Mouse (Mus musculus) heart, adult 2 months (tissue): ENCODE measurements around the gene Wbp1l. TPM values are rescaled to one million over a fixed set of nuclear protein-coding genes. Genes with fewer than 3 reads are reported as not detected.

ENCODE experiments used
- DNase-seq, 2 experiments: peaks; one replicate each; pipeline ENCODE4 v3.0.0; 2021
- H3K27ac ChIP-seq: fragments of 200-600 bp; 2 replicates; pipeline ENCODE4 v1.8.1; 2022
- H3K27me3 ChIP-seq: fragments of 200-500 bp; 2 replicates; pipeline ENCODE4 v1.6.1; 2012; ENCODE audit warnings: mild to moderate bottlenecking, low read length, inconsistent platforms, mixed read lengths; ENCODE audit not compliant: control insufficient read depth, insufficient read depth
- H3K36me3 ChIP-seq: fragments of 200-500 bp; 2 replicates; pipeline ENCODE4 v1.6.1; 2012; ENCODE audit warnings: low read length, inconsistent platforms; ENCODE audit not compliant: control insufficient read depth, insufficient read depth
- H3K4me1 ChIP-seq: fragments of 200-500 bp; 2 replicates; pipeline ENCODE4 v1.6.1; 2011; ENCODE audit warnings: low read length; ENCODE audit not compliant: control insufficient read depth, insufficient read depth
- H3K4me3 ChIP-seq: fragments of 200-600 bp; 2 replicates; pipeline ENCODE4 v1.8.1; 2022
- H3K79me2 ChIP-seq: fragments of 200-500 bp; replicated peaks from 2 replicates; pipeline ENCODE4 v1.6.1; 2012; ENCODE audit warnings: mild to moderate bottlenecking, inconsistent platforms, low read length, moderate library complexity, mixed read lengths; ENCODE audit not compliant: control insufficient read depth, insufficient read depth
- H3K9ac ChIP-seq: fragments of 200-500 bp; 2 replicates; pipeline ENCODE4 v1.6.1; 2012; ENCODE audit warnings: low read depth, mild to moderate bottlenecking, control low read depth, inconsistent platforms, low read length, mixed read lengths
- CTCF ChIP-seq: fragments of 200-600 bp; IDR thresholded peaks from 2 replicates; pipeline ENCODE4 v1.8.1; 2022; ENCODE audit warnings: antibody characterized with exemption, mild to moderate bottlenecking, moderate library complexity
- EP300 ChIP-seq: fragments of 200-500 bp; IDR thresholded peaks from 2 replicates; pipeline ENCODE4 v1.6.1; 2011; ENCODE audit warnings: low read depth, low read length, control low read depth; ENCODE audit not compliant: insufficient read depth
- POLR2A ChIP-seq: fragments of 200-500 bp; IDR thresholded peaks from 2 replicates; pipeline ENCODE4 v1.6.1; 2011; ENCODE audit warnings: mild to moderate bottlenecking, low read depth, low read length, control low read depth; ENCODE audit not compliant: insufficient read depth
- WGBS: fragments of 180-500 bp; shearing (Covaris S2); methylation state at CpG from one replicate; pipeline ENCODE4 v1.1.7; 2018; 5-methylcytosine and 5-hydroxymethylcytosine counted together
- intact Hi-C: fragments of 180-260 bp; cut with DNase I; formaldehyde crosslinking; loops from one replicate; pipeline ENCODE4 v1.15.1; 2025
- long read RNA-seq: library from polyadenylated mRNA; stranded (forward); transcript quantifications from one replicate; pipeline ENCODE4 v2.0.0, GENCODE M21; 2021
- polyA plus RNA-seq: library from polyadenylated mRNA; depleted of rRNA; stranded (reverse); fragments of >200 nt; gene quantifications from 2 replicates; pipeline ENCODE4 v1.2.3, GENCODE M21; 2012; rRNA removed
- total RNA-seq, 2 experiments: library from RNA; stranded (reverse); gene quantifications; 2 replicates each; pipeline ENCODE4 v1.2.3; 2021

The Wbp1l gene
- 10 to 100 TPM; 53.5 to 54.2 TPM for total RNA-seq
- 39.2 and 46.2 TPM in 2 replicates for polyA plus RNA-seq
- long read RNA-seq, transcript Wbp1l-201 (5 exons, 3,911 nt), result minor isoform, 12 of 69 reads
- long read RNA-seq, transcript Wbp1l-202 (4 exons, 3,865 nt), result major isoform, 26 of 69 reads
- long read RNA-seq, partial matches to known transcripts, result 2 of 69 reads
- long read RNA-seq, other reads (novel, unspliced or antisense), result 25 of 69 reads

GRCm38 (mm10) chr19:46598720-46599252 is at the start of gene Wbp1l:
Gene Wbp1l (plus strand): TSS chr19:46599084.
- Histone ChIP-seq H3K4me1 (no peaks in the 10 kb centered on the region; the same call in none of the 2 replicates), H3K9ac (peak within 1 kb of the TSS; percentile 75)

GRCm38 (mm10) chr19:46550385-46550784 is 48.5 kb upstream of the Wbp1l start:
- no peak overlapping the region for H3K9ac ChIP-seq
- no peak for TF ChIP-seq EP300
- no peak for TF ChIP-seq POLR2A
- no peak for TF ChIP-seq CTCF
- no peaks in the 10 kb centered on the region for H3K36me3 ChIP-seq
- intact Hi-C loops, result no loop called here
- no peak overlapping the region for H3K27ac ChIP-seq
- no peaks in the 10 kb centered on the region for H3K27me3 ChIP-seq
- no peak for DNase-seq
- H3K4me3 ChIP-seq, result no peak overlapping the region
- H3K4me1 ChIP-seq, result peaks cover 2% of the 10 kb centered on the region; the same call in 1 of the 2 replicates
- 91% methylated on average over 4 of the region's 4 CpGs for WGBS
- no peaks in the 10 kb centered on the region for H3K79me2 ChIP-seq

More at GRCm38 (mm10) chr19:46598720-46599252, at the start of gene Wbp1l:
- peak within 1 kb of the TSS; percentile 82 for H3K4me3 ChIP-seq
- 2% methylated on average over 22 of the region's 22 CpGs for WGBS
- intact Hi-C loops, result loop anchor here (2.0 to 5.0 kb wide), 3 partner anchors 20 to 274 kb away; no protein-coding TSS in a partner anchor
- no peaks in the 10 kb centered on the region for H3K36me3 ChIP-seq
- no peaks in the 10 kb centered on the region for H3K27me3 ChIP-seq
- TF ChIP-seq POLR2A (peak; percentile 78), EP300 (peak; percentile 90), CTCF (no peak)
- DNase-seq, result peak; percentile 95 to 98
- H3K79me2 ChIP-seq, result peaks cover 3% of the 10 kb centered on the region; the same call in 1 of the 2 replicates
- H3K27ac ChIP-seq, result peak within 1 kb of the TSS; percentile 81

GRCm38 (mm10) chr19:46552496-46552895 is 46.4 kb upstream of the Wbp1l start:
- H3K27me3 ChIP-seq, result no peaks in the 10 kb centered on the region
- H3K79me2 ChIP-seq, result no peaks in the 10 kb centered on the region
- H3K4me3 ChIP-seq, result no peak overlapping the region
- no peak overlapping the region for H3K9ac ChIP-seq
- H3K4me1 ChIP-seq, result peaks cover 2% of the 10 kb centered on the region; the same call in 1 of the 2 replicates
- intact Hi-C loops, result no loop called here
- WGBS, result 83% methylated on average over 4 of the region's 4 CpGs
- no peak overlapping the region for H3K27ac ChIP-seq
- H3K36me3 ChIP-seq, result no peaks in the 10 kb centered on the region
- no peak for DNase-seq
- TF ChIP-seq CTCF (no peak), EP300 (no peak), POLR2A (no peak)

GRCm38 (mm10) chr19:46553541-46553955 is 45.3 kb upstream of the Wbp1l start:
- Histone ChIP-seq H3K4me1 (peaks cover 2% of the 10 kb centered on the region; the same call in 1 of the 2 replicates), H3K4me3 (no peak overlapping the region), H3K27ac (no peak overlapping the region), H3K36me3 (no peaks in the 10 kb centered on the region), H3K27me3 (no peaks in the 10 kb centered on the region), H3K79me2 (no peaks in the 10 kb centered on the region), H3K9ac (no peak overlapping the region)
- intact Hi-C loops, result no loop called here
- no peak for TF ChIP-seq CTCF
- no peak for TF ChIP-seq POLR2A
- TF ChIP-seq EP300, result no peak
- DNase-seq, result peak in 1 of 2 experiments; percentile 38
- WGBS, result 18% methylated on average over 11 of the region's 11 CpGs

- intact Hi-C loops, result no loop called here
- no peaks in the 10 kb centered on the region for H3K79me2 ChIP-seq
- no peak overlapping the region for H3K9ac ChIP-seq
- DNase-seq, result no peak
- TF ChIP-seq POLR2A (no peak), EP300 (no peak), CTCF (no peak)
- WGBS, result 79% methylated on average over 8 of the region's 8 CpGs
- H3K27ac ChIP-seq, result no peak overlapping the region
- peaks cover 6% of the 10 kb centered on the region for H3K4me1 ChIP-seq
- H3K27me3 ChIP-seq, result no peaks in the 10 kb centered on the region
- no peak overlapping the region for H3K4me3 ChIP-seq
- H3K36me3 ChIP-seq, result no peaks in the 10 kb centered on the region
These were observed 40.9 kb upstream of the Wbp1l start for GRCm38 (mm10) chr19:46558009-46558408.

- 78% methylated on average over 12 of the region's 12 CpGs for WGBS
These were observed 40.3 kb upstream of the Wbp1l start for GRCm38 (mm10) chr19:46558631-46559030.

More at GRCm38 (mm10) chr19:46558631-46559030, 40.3 kb upstream of the Wbp1l start:
- Histone ChIP-seq H3K9ac (no peak overlapping the region), H3K27me3 (no peaks in the 10 kb centered on the region), H3K4me1 (peaks cover 4% of the 10 kb centered on the region), H3K4me3 (no peak overlapping the region), H3K36me3 (no peaks in the 10 kb centered on the region), H3K27ac (no peak overlapping the region), H3K79me2 (no peaks in the 10 kb centered on the region)
- TF ChIP-seq EP300 (no peak), CTCF (no peak), POLR2A (no peak)
- intact Hi-C loops, result no loop called here
- no peak for DNase-seq
